Mouse (Mus musculus): ENCODE data around the gene Mtnr1a. TPM values are rescaled to one million over a fixed set of nuclear protein-coding genes. Genes with fewer than 3 reads are reported as not detected.

Mtnr1a gene
- polyA plus RNA-seq, 1 experiment: not detected

DNA sequence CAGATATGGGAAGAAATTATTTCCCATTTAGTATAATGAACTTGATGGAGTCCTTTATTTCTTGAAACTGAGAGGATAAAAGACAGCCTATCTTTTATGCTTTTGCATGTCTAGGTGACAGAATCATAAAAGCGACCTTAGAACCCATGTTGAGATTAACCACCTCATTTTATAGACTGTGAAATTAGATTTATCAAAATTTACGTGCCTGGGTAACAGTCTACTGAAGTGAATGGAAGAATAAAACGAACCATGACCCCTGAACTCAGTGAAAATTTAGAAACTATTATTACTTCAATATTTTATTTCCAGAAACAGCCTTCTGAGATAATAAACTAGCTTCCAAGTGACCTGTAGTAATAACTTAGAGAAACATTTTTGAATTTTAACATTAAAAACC is 24.7 kb downstream of the Mtnr1a start:
- WGBS: 66% methylated on average over 3 of the region's 3 CpGs
- no peaks in the 10 kb centered on the region for H3K4me1 ChIP-seq (ENCODE audit: control insufficient read depth, insufficient read depth, low read length)
- TF ChIP-seq CTCF (IDR thresholded peaks at IDR 0.05; ENCODE audit: insufficient read depth, low read length) (no peak), POLR2A (IDR thresholded peaks at IDR 0.05; ENCODE audit: borderline replicate concordance, extremely low read depth, low read depth, low read length) (no peak)
- H3K4me3 ChIP-seq (replicated peaks; ENCODE audit: extremely low read depth, low read depth, low read length): no peak overlapping the region
- DNase-seq: no peak

DNA sequence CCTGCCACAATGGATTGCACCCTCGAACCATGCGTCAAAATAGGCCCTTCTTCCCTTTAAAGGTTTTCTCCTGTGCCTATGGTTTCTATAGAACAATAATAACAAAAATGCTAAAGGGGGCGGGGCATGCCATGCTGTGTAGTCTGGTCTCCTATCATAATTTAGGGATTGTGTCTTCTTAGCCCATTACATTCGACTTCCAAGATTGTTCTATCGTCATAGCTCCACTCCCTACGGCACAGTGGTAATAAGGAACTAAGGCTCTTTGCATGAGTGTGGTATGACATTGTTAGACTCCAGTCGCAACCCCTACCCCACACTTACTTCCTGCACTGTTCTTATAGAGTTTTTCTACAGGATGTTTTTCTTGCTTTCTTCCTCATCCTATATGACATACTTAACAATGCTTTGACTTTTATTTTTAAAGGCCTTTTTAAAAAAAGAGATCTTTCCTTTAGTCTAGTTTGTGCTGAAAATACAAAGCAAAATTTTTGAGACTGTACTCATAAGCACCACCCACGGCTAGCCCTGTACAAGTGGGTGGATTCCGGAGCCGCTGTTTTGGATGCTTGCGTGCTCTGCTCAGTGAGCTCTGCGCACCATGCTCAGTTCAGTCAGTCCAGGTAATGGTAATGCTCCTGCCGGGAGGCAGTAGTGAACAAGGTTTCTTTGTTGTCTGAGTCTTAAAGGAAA is 40.6 kb downstream of the Mtnr1a start:
- no peak overlapping the region for H3K4me3 ChIP-seq (replicated peaks; ENCODE audit: extremely low read depth, low read depth, low read length)
- WGBS: 18% methylated on average over 13 of the region's 13 CpGs
- no peak for DNase-seq
- H3K4me1 ChIP-seq (ENCODE audit: control insufficient read depth, insufficient read depth, low read length): no peaks in the 10 kb centered on the region
- TF ChIP-seq CTCF (IDR thresholded peaks at IDR 0.05; ENCODE audit: insufficient read depth, low read length) (no peak), POLR2A (IDR thresholded peaks at IDR 0.05; ENCODE audit: borderline replicate concordance, extremely low read depth, low read depth, low read length) (no peak)

DNA sequence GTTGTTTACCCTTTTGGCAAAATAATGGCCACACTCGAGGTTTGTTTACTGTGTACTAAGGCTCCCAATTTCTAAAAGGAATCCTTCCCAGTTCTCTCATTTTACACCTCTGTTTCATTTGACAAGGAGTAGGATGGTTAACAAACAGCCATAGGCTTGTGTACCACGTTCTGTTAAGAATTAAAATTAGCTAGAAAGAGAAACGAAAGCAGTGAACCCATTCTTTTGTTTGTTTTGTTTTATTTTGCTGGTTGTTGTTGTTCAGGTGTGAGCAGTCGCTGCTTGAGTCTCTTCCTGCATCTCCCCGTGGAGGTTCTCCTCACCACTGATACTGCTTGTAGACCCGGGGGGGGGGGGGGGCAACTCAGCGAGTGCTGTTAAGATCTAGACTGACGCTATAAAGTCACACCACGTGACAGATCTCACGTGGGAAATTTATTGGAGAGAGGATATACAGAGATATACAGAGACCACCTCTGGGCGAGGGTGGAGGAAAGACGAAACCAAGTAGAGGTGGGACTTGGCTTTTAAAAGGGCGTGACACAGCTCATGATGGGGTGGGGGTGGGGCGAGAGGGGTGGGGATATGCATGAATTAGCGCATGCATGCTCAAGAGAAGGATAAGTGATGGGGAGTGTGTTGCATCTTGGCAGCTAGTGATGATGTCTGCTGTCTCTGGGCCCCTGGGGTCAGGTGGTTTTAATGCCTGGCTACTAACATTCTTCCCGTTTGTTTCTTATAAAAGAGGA is 41.3 kb downstream of the Mtnr1a start:
- no peaks in the 10 kb centered on the region for H3K4me1 ChIP-seq (ENCODE audit: control insufficient read depth, insufficient read depth, low read length)
- H3K4me3 ChIP-seq (replicated peaks; ENCODE audit: extremely low read depth, low read depth, low read length): no peak overlapping the region
- 7% methylated on average over 16 of the region's 16 CpGs for WGBS
- no peak for DNase-seq
- TF ChIP-seq CTCF (IDR thresholded peaks at IDR 0.05; ENCODE audit: insufficient read depth, low read length) (no peak), POLR2A (IDR thresholded peaks at IDR 0.05; ENCODE audit: borderline replicate concordance, extremely low read depth, low read depth, low read length) (no peak)

DNA sequence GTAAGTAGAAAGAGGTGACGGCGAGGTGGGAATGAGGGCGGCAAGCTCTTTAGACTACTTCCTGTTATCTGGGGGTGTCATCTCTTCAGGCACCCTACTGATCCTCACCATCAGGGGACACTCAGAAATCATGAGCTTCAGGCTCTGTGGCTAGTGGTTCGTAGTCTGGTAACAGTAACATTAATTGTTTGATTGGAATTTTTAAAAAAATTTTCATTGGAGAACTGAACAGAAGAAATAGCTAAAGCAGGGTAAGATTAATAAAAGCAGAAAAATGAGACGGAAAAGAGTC is 41.8 kb downstream of the Mtnr1a start:
- no peak for DNase-seq
- Histone ChIP-seq H3K4me1 (ENCODE audit: control insufficient read depth, insufficient read depth, low read length) (no peaks in the 10 kb centered on the region), H3K4me3 (replicated peaks; ENCODE audit: extremely low read depth, low read depth, low read length) (no peak overlapping the region)
- TF ChIP-seq POLR2A (IDR thresholded peaks at IDR 0.05; ENCODE audit: borderline replicate concordance, extremely low read depth, low read depth, low read length) (no peak), CTCF (IDR thresholded peaks at IDR 0.05; ENCODE audit: insufficient read depth, low read length) (no peak)
- WGBS: 44% methylated on average over 5 of the region's 5 CpGs

DNA sequence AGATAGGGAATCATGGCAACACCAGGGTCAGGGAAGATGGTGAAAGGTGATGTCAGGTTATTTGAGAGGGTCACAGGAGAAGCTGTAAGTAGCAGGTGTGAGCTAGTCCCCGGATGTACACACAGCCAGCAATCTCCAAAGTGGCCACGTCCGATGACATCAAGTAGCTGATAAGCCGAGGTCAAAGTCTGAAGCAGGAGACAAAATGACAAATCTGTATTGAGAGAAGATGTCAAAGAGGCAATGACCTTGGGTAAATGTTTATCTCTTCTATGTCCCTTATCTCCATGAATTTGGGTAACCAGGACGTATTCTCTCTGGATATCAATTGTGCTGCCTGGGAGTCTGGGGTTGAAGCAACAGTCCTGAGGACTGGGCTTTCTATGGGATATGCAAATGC is 42.9 kb downstream of the Mtnr1a start:
- WGBS: 29% methylated on average over 5 of the region's 5 CpGs
- Histone ChIP-seq H3K4me1 (ENCODE audit: control insufficient read depth, insufficient read depth, low read length) (no peaks in the 10 kb centered on the region), H3K4me3 (replicated peaks; ENCODE audit: extremely low read depth, low read depth, low read length) (no peak overlapping the region)
- TF ChIP-seq POLR2A (IDR thresholded peaks at IDR 0.05; ENCODE audit: borderline replicate concordance, extremely low read depth, low read depth, low read length) (no peak), CTCF (IDR thresholded peaks at IDR 0.05; ENCODE audit: insufficient read depth, low read length) (no peak)
- no peak for DNase-seq

DNA sequence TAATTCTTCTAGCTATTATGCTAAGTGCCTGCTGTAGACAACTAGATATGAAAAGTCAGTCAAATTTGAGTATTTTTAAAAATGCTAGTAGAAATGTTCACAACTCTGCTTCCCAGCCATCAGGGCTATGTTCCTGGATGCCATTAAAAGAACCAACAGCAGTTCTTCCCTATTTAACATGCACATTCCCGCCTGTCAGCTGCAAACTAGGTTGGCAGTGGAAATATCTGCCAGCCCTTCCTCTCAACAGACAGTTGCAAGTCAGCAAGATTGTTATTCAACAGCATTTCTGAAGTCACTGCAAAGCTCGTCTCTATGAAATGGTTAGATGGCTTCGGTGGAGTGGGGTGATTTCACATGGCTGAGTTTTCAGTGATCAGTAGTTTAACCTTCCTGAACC is 48.7 kb downstream of the Mtnr1a start:
- DNase-seq: no peak
- TF ChIP-seq CTCF (IDR thresholded peaks at IDR 0.05; ENCODE audit: insufficient read depth, low read length): no peak
- no peak for TF ChIP-seq POLR2A (IDR thresholded peaks at IDR 0.05; ENCODE audit: borderline replicate concordance, extremely low read depth, low read depth, low read length)
- H3K4me3 ChIP-seq (replicated peaks; ENCODE audit: extremely low read depth, low read depth, low read length): no peak overlapping the region
- WGBS: 76% methylated on average over 3 of the region's 3 CpGs
- H3K4me1 ChIP-seq (ENCODE audit: control insufficient read depth, insufficient read depth, low read length): no peaks in the 10 kb centered on the region

DNA sequence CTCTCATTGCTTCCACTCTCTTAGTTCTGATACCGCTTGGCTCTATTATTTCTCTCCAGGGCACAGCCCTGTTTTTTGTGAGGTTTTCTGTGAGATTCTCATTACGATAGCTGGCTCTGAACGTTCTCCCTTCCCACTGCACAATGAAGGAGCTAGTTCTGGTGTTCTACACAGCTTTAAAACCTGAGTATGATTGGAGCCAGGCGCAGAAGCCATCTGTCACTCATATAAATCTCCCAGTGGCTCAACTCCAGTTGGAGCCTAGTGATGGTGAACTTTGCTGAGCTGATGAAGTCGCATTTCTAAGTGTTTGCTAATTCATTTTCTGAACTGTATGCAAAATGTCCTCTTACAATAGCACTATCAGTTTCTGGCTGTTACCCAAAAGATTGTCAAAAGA is 56.7 kb downstream of the Mtnr1a start:
- no peak for DNase-seq
- TF ChIP-seq CTCF (IDR thresholded peaks at IDR 0.05; ENCODE audit: insufficient read depth, low read length): no peak
- no peak for TF ChIP-seq POLR2A (IDR thresholded peaks at IDR 0.05; ENCODE audit: borderline replicate concordance, extremely low read depth, low read depth, low read length)
- Histone ChIP-seq H3K4me3 (replicated peaks; ENCODE audit: extremely low read depth, low read depth, low read length) (no peak overlapping the region), H3K4me1 (ENCODE audit: control insufficient read depth, insufficient read depth, low read length) (no peaks in the 10 kb centered on the region)
- WGBS: 62% methylated on average over 5 of the region's 5 CpGs

Other genes with a start within 250 kb of the Mtnr1a start
- gene Fat1, start 133.7 kb upstream of the Mtnr1a start, polyA plus RNA-seq (2012; rRNA removed): 21.5 and 24.9 TPM in 2 replicates
- gene F11, start 192.9 kb downstream of the Mtnr1a start, polyA plus RNA-seq (2012; rRNA removed): 0.05 and 0.29 TPM in 2 replicates
- 0.16 and 0.19 TPM in 2 replicates for gene Klkb1, start 225.7 kb downstream of the Mtnr1a start, polyA plus RNA-seq (2012; rRNA removed)
- gene Gm45753, start 239.3 kb downstream of the Mtnr1a start, polyA plus RNA-seq (2012; rRNA removed): 0.11 TPM in 1 of 2 replicates, not detected in the other

Data from lung, adult 2 months (tissue).